Mouse (Mus musculus) T-helper 17 cell (primary cell): ENCODE results near the gene Ceacam9.

Experiments
- in situ Hi-C, 2 experiments: fragments of 300-600 bp; cut with MboI, MseI; formaldehyde crosslinking; loops; 1 replicate in 1 of 2; 2 replicates in 1 of 2; pipeline ENCODE4 v1.15.1; 2025; ENCODE audit warnings: high pct_unique_total_duplicates in 2 of 2

Ceacam9 gene

GRCm38 (mm10) chr7:16739056-16739604 lies 17.4 kb downstream of the Ceacam9 start:
- in situ Hi-C loops: no loop called here

GRCm38 (mm10) chr7:16745373-16745772 lies 23.6 kb downstream of the Ceacam9 start:
- in situ Hi-C loops: loop anchor here (5.0 kb wide), 1 partner anchor 57 kb away; no protein-coding TSS in a partner anchor

GRCm38 (mm10) chr7:16746093-16746492 lies 24.4 kb downstream of the Ceacam9 start:
- in situ Hi-C loops: loop anchor here (5.0 kb wide), 1 partner anchor 56 kb away; no protein-coding TSS in a partner anchor

- in situ Hi-C loops: loop anchor here (5.0 kb wide), 1 partner anchor 55 kb away; no protein-coding TSS in a partner anchor
These were observed 25.9 kb downstream of the Ceacam9 start for GRCm38 (mm10) chr7:16747656-16748055.

GRCm38 (mm10) chr7:16752016-16752415 lies 30.3 kb downstream of the Ceacam9 start:
- in situ Hi-C loops: no loop called here

- in situ Hi-C loops: no loop called here
These were observed 33.8 kb downstream of the Ceacam9 start for GRCm38 (mm10) chr7:16755362-16756017.

- in situ Hi-C loops: no loop called here
These were observed 37.3 kb downstream of the Ceacam9 start for GRCm38 (mm10) chr7:16758872-16759574.

- in situ Hi-C loops: no loop called here
These were observed 38.6 kb downstream of the Ceacam9 start for GRCm38 (mm10) chr7:16760292-16760691.

GRCm38 (mm10) chr7:16761005-16761481 lies 39.3 kb downstream of the Ceacam9 start:
- in situ Hi-C loops: no loop called here

- in situ Hi-C loops: no loop called here
These were observed 39.9 kb downstream of the Ceacam9 start for GRCm38 (mm10) chr7:16761630-16762029.

GRCm38 (mm10) chr7:16763463-16764218 lies 41.9 kb downstream of the Ceacam9 start:
- in situ Hi-C loops: no loop called here

- in situ Hi-C loops: no loop called here
These were observed 44.7 kb downstream of the Ceacam9 start for GRCm38 (mm10) chr7:16766443-16766842.
